Mouse (Mus musculus) C2C12 (cell line): Measurements from ENCODE around the gene Timm17a.

Experiments used
- CEBPB ChIP-seq: IDR thresholded peaks from one replicate; pipeline ENCODE4 v1.6.1; 2011; ENCODE audit warnings: low read depth, mild to moderate bottlenecking, control low read depth, moderate library complexity
- CTCF ChIP-seq: IDR thresholded peaks from one replicate; pipeline ENCODE4 v1.5.1; 2011; ENCODE audit not compliant: control insufficient read depth, insufficient read depth, insufficient read length
- MYOD1 ChIP-seq: IDR thresholded peaks from one replicate; pipeline ENCODE4 v1.6.1; 2011; ENCODE audit warnings: low read depth; ENCODE audit not compliant: control insufficient read depth, insufficient read length
- USF1 ChIP-seq: IDR thresholded peaks from one replicate; pipeline ENCODE4 v1.6.1; 2011; ENCODE audit warnings: low read depth, mild to moderate bottlenecking, control low read depth, moderate library complexity

- TF ChIP-seq CTCF (no peak), USF1 (no peak), CEBPB (no peak), MYOD1 (no peak)
Measured at GRCm38 (mm10) chr1:135271371-135271770, 42.2 kb downstream of the Timm17a start.
